Mouse (Mus musculus) left cerebral cortex, postnatal 14 days (tissue): ENCODE data around the gene Eya4. TPM values are rescaled to one million over a fixed set of nuclear protein-coding genes. Genes with fewer than 3 reads are reported as not detected.
A peak's percentile ranks its signal among the peaks of the same experiment; 100 is the strongest.

Source experiments
- DNase-seq, 2 experiments: peaks; one replicate each; pipeline ENCODE4 v3.0.0; 2021 to 2022; ENCODE audit warnings: low spot score in 2 of 2, mixed read lengths in 1 of 2
- intact Hi-C: fragments of 180-260 bp; cut with DNase I; formaldehyde crosslinking; loops from one replicate; pipeline ENCODE4 v1.15.1; 2025
- total RNA-seq, 2 experiments: library from RNA; stranded (reverse); gene quantifications; 2 replicates each; pipeline ENCODE4 v1.2.3; 2021

Gene Eya4
- total RNA-seq, 2 experiments from 2014 or later: 4.5 to 5.8 TPM

DNA sequence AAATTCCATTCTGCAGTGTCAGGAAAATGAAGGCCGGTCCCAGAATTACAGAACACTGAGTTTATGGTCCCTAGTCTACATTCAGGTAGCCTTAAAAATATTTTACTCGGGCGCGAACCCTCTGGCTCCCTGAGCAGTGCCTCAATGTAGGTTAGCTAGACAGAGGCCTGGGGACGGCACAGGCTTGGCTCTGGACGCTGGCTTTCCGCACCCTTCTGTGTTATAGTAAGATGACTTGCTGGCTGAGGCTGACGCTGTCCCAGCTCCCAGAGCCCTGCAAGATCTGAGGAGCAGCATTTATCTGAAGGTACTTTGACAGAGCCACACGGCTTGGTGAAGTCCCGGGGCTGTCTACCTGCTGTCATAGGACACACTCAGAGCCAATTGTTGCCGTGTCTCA is 113.7 kb downstream of the Eya4 start:
- intact Hi-C loops: no loop called here
- DNase-seq: no peak

DNA sequence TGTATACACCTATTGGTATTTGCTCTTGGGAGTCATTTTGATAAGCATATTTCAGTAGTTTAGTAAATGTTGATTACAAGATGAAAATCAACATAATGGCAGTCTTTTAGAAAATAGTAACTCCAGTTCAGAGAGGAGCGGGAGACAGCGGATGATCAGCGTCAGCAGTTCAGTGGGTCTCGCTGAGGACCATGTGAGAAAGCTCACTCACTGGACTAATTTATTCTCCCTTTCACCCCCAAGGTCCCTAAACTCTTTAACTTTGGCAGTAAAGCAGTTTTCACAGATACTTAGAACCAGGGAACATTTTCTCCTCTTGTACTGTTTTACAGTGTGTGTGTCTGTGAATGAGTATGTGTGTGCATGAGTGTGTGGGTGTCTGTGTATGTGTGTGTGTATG is 115.2 kb downstream of the Eya4 start:
- DNase-seq: no peak
- intact Hi-C loops: no loop called here

DNA sequence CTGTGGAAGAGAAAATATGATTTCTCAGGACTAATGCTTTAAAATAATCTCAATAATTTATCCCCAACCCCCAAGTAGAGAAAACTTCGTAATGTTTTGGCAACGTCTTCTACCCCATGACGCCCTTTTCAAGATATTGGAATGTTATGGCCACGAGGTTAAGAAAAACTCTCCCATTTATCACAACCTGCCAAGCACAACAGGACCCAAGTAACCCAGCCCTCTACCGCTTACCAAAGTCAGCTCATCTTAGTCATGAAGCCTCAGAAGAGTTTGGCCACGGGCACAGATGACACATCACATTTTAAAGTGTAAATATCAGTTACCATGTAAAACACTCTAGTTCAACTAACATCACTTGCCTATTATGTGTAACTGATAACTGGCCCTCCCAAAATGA is 117.2 kb downstream of the Eya4 start:
- intact Hi-C loops: no loop called here
- no peak for DNase-seq

DNA sequence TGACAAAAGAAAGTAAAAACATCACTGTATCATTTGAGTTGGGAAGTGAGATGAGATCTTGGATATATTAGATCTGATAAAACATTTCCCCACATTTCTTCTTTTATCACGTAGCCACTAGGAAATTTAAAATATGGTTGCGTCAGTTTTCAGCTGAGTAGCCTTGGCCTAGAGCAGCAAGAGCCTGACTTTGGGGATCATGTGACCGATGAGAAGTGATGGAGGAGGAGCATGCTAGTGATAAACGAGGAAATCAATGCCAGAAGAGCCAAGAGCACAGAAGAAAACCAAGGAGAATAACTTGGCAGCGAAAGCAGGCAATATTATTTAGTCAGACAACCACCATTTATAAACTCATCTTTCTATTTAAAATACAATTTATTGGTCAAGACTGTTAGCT is 119.7 kb downstream of the Eya4 start:
- intact Hi-C loops: no loop called here
- DNase-seq: no peak

DNA sequence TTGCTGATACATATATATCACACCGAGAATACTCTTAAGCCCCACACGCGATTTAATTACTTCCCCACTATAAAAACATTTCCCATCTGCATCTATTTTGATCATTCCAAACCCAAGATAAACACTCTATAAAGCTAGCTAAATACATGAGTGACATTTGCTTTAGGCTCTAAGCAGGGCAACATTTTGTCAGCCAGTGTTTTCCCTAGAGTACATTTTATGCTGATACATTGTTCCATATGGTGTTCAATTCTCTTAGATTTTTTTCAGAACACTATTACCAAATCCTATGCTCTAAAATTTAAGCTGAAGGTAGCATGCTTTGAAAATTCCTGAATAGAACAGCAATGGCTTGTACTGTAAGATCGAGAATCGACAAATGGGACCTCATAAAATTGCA is 127.2 kb downstream of the Eya4 start:
- DNase-seq: no peak
- intact Hi-C loops: no loop called here

DNA sequence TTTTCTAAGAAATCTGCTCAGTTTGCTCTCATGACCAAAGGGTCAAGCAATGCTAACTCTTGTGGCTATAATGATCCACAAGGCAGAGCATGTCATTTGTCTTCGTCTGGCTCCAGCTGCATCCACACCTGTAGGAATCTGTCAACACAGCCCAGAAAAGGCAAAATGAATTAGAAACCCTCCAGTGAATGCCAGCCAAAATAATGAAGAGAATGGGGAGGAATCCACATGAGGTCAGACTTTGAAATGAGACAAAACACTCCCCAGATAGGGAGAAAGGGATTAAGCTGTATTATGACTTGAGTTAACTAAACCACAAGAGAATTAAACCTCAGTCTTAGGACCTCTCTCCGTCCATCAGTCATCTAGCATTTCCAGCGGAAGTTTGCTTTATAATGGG is 130.2 kb downstream of the Eya4 start:
- DNase-seq: no peak
- intact Hi-C loops: no loop called here

DNA sequence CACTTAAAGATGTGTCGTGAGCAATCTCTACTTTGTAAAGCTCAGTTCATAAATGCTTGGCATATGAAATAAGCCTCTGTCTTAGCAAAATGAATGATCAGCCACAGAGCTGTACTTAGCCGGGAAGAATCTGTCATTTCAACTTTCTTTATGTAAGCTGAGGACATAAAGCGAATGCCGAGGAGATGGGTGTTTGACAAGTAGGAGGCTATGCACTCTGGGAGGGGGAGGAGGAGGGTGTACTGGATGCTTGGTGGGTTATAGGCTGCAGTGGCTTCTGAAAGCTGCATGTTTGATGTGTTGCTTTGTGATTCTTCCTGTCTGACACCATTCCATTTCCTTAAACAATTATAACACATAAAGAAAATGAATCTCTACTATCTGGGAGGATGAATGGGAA is 133.8 kb downstream of the Eya4 start:
- no peak for DNase-seq
- intact Hi-C loops: no loop called here

DNA sequence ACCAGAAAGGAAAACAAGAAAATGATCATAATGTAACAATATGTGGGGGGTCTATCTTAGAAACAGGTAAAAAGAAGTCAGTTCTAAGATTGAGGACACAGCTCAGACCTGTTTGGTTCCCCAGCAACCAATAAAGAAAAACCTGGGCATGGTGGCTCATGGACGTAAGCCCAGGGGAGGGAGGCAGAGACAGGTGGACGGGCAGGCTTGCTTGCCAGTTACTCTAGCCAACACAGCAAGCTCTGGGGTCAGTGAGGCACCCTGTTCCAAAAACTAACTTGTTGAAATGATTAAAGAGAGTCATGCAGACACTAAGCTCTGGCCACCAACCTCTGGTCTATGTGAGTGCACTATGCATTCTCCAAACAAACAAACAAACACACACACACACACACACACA is 139.2 kb downstream of the Eya4 start:
- intact Hi-C loops: no loop called here
- no peak for DNase-seq

DNA sequence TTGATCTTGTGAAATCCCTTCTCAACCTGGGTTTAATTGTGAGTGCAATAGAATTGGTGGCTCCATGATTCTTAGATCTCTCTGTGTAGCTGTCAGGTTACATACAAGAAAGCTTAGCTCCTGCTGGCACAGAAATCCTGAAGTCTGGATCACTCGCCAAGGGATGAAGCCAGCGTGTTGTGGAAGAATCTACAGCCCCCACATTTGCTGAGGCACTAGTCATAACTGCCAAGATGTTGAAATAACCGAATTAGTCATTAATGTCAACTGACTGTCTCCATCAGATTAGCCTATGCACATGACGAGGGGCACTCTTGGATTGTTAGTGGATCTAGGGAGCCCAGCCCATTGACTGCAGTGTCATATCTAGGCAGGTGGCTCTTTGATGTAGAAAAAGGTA is 146.7 kb downstream of the Eya4 start:
- peak; percentile 34 to 43 for DNase-seq
- intact Hi-C loops: no loop called here

DNA sequence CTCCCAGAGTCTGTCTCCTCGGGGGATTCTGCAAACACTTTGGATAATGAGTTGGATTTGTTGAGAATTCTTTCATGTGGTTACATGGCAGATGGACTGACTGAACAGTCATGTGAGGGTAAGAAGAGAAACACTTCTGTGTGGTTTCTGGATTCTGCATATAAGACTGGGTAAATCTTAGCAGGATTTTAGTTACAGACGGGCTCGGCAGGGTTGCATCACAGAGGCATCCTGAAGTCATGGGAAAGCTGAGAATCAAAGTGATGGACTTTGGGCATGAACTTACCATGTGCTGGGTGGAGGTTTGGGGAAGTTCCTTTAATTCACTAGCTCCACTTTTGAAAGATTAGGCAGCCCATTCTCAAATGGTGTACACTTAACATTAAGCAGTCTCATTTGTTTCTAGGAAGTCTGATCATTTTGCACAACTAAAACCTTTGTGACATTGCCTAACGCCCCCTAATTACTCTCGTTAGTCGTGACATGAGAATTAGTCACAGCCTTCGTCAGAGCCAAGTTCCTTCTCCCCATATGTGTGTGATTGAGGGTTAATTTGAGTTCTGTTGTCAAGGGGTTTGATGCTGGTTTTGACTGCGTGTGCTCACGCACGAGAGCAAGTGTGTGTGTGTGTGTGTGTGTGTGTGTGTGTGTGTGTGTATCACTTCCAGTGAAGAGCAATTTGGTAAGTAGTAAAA is 147.3 kb downstream of the Eya4 start:
- DNase-seq: no peak
- intact Hi-C loops: no loop called here

DNA sequence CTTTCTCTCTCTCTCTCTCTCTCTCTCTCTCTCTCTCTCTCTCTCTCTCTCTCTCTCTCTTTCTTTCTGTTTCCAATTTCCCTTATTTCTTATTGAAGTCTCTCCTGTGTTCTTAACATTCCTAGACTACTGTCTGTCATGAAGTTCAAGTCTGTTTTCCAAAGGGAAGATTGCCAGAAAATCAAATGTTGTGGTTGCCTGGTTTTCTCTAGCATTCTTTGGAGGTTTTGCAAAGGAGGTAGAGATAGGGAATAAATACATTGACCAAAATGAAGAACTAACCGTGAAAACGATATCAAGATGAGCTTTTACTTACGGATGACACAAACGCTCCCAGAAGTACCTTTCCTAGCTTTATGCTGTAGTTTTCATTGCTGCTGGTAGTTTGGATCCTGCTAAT is 148.0 kb downstream of the Eya4 start:
- intact Hi-C loops: no loop called here
- DNase-seq: no peak

DNA sequence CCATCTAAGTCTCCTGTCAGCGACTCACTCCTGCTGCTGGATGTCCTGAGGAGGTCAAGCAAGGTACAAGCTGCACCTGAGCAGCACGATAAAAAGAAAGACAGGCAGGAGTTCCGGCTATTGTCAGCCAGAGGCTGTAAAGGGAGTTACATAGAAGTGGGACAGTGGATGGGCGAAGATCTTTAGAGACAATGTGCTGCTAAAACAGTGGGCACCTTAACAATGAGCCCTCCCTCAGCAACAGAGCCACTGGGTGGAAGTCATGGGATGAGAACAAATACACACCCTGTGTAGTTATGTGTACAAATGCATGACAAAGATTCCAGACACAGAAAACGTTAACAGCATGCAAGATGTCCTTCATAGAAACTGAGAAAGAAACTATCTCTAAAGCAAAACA is 152.3 kb downstream of the Eya4 start:
- intact Hi-C loops: no loop called here
- no peak for DNase-seq

DNA sequence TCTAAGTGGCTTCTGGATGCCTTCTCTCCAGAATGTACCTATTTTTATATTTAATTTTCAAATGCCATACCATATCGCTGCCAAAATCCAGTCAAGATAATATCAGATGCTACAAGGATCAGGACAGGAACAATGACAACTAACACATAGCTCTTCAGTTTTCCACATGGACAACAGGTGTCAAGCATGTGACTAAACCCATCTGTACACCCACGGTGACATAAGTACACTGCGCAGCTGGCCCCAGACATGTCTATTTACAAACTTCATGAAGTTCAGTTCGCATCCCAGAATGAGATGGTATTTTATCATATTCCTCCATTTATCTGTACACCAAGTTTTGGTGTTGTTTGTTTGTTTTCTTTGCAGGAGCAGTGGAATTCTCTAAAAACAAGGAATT is 154.2 kb downstream of the Eya4 start:
- intact Hi-C loops: no loop called here
- no peak for DNase-seq

DNA sequence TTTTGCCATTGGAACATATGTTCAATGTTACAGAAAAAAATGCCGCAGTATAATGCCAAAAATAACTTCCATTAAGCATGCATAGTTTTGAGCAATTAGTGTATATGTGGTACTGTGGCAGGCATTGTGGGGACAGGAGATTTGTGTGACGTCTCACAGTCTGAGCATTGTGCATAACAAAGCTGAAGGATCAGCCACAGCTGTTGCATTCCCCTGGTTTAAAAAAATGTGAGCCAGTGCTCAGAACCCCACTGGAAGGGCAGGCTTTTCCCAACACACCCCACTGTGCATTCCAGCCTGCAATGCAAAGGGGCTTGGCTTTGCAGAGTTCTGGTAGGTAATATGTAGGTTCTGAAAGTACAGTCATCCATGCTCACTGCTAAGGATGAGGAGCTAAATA is 155.2 kb downstream of the Eya4 start:
- intact Hi-C loops: no loop called here
- no peak for DNase-seq

DNA sequence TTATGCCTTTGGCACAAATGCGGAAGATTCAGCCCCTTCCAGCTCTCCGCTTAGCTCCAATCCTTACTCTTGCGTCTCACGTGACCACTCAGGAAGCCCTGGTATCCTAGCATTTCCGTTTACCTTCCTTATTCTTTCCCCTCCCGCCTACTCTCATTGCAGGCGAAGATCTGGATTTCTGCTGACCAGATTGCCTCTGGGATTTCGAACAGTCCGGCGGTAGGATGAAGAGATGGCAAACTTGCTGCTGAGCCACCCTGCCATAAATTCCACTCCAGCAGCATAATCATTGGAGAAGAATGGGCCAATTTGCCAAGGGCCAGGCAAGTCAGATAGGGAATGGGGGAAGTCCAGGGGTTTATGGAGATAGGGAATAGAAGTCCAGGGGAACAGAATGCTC is 160.8 kb downstream of the Eya4 start:
- intact Hi-C loops: no loop called here
- DNase-seq: no peak

DNA sequence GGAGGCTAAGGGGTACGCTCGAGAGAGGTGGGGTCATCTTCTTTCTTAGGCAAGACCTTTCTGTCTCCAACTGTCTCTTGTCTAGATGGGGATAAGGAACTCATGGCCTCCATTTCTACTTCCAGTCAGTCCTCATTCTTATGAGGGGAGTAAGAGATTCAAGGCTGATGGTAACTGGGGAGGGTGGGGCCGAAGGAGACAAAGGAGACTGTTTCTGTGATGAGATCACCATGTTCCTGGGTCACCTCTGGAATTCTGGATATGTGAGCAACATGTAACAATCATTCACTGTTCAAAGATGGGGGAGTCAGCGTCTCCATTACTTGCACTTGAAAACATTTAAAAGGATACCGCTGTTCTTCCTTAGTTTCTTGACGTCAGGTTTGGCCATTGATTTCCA is 165.2 kb downstream of the Eya4 start:
- no peak for DNase-seq
- intact Hi-C loops: no loop called here

DNA sequence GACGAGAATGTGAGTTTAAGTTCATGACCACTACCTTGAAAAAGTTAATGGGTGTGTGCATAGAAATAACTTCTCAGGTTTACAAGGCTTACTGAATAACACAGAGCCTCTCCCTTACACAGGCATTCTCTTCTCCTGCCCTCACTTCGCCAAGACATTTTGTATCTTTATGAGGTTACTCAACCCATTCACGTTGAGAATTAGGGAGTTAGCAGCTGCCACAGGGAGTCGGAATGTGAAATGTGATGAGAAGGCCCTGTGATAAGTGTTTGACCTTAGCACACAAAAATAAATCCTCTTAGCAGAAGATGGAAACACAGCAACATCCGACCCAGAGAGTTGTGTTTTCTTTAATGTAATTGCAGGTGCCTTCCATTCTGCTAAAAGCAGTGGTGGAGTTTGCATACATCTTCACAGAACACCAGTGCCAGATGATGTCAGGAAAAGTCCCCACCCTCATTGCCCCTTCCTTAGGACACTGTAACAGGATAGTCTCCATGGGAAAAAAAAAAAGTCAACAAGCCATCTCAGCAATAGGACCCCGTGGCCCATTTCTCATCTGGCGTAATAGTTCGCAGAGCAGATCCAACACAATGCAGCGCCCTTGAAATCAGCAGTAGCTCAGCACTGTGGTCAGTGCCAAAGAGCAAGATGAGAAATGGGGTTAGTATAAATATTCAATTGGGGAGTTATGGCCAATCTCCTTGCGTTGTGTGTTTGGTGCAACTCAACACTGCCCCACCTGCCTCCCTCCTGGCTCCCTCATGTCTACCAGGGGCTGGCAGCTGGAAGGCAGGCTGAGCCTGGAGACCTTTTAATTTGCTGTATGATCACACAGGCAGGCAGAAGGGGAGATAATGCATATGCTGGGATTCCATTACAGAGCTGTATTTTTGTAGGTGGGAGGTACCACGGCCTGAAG is 168.8 kb downstream of the Eya4 start:
- DNase-seq: no peak

DNA sequence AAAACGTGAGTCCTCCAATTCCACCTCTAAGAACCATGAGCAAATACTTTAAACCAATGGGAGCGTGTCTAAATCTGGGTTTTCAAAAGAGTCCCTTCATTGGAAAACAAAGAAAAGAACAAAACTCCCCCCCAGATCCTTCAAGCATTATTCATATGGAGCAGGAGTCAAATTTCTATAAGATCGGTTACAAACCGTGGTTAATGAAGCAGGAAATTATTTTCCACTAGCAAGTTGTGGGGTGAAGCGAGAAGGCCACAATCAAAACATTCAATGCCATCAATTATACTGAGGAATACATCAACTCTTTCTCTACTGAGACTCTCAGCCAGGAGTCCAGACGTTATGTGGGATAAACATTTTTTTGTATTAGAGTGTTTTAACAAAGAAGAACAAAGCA is 171.3 kb downstream of the Eya4 start:
- intact Hi-C loops: no loop called here
- DNase-seq: no peak

More for the DNA sequence above, 168.8 kb downstream of the Eya4 start:
- intact Hi-C loops: no loop called here

DNA sequence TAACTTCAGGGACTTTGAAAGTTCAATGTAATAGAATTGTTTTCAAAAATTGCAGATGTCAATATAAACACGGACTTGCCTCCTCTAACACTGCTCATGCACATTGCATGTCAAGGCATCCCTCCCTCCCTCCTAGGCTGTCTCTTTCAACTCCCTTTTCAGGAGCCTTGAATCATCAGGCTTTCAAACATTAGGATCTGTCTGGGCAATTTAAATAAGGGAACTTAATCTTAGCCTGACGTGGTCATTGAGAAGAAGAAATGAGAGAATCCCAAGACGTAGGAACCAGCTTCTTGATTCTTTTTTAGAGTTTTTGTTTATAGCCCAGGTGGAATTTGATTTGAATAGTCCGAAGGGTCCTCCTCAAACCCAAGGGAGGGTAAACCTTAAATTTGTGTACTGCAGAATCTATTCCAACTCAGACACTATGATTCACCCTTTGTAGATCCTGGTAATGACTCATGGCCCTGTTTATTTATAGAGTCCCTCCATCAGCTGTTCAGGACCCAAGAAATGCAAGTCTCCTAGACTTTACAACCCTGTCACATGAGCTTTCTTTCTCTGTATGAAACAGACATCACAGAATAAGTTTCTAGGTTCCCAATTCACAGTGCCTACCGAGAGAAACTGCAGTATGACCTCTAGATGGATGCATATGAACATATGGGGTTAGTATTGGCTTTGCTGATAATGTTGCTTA is 173.1 kb downstream of the Eya4 start:
- DNase-seq: no peak
- intact Hi-C loops: no loop called here

DNA sequence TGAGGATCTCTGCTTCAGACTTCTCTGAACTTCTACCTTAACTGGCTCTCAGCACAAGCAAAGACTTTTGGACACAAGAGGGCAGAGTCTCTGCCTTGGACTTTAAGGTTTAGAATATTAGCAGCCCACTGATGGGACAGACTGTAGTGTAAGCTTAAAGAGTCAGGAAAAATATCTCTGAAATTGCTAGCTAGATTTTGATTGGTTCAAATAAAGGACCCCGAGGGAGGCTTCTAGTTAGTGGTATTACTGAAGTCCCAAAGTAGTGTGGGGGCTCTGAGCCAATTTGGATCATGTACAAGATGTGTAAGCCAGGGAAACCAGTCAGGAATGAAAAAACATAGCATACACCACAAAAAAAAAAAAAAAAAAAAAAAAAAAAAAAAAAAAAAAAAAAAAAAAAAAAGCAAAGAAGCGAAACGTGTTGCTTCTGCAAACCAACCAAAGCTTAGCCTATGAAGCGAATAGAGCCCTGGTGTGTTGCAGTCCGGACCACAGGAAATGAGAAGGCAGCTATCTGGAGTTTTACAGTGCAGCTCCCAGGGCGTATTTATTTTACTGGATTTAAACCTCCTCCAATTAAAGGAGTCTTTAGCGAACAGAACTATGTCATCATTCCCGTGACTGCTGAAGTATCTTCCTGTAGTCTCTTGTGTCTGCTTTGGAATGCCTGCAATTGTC is 173.8 kb downstream of the Eya4 start:
- intact Hi-C loops: no loop called here

More for the DNA sequence above, 173.8 kb downstream of the Eya4 start:
- no peak for DNase-seq
